ENCODE assay signal across 14 mouse cellular contexts in the genomic region with DNA sequence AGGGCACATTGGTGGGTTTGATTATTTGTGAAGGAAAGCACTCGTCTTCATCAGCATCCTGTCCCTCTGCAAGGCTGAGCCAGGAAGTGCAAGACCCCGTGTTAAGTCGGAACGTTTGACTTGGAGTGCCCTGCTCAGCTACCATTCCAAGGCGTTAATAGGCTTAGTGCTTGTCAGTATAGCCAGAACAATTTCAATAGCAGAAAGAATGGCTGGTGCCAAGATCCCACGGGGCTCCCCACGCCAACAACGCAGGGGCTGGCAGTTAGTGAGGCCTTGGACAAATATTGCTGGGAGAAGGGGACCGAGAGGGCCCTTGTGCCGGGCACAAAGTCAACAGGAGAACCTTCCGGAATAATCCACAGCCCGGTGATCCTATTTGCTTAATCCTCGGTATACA.
DNase-seq lines count a peak whose midpoint lies in the region; ATAC-seq and TF ChIP-seq lines count a peak whose summit lies in the region.
"Had no signal": no experiment of that assay in that cellular context is flagged by ENCODE, and none has a peak within 500 bp of the region (broad histone marks: within the 10 kb centered on the region; RNA-seq: fewer than 3 reads in every experiment).

No protein-coding gene starts in this region.

- no peak for TF ChIP-seq POLR2A in lung, adult 2 months (IDR thresholded peaks at IDR 0.05; ENCODE audit: borderline replicate concordance, extremely low read depth, low read depth, low read length)

- intact Hi-C loops in gastrocnemius, adult 2 months (cut with DNase I) = no loop called here

- H3K4me1 ChIP-seq in hindbrain, postnatal 0 days (ENCODE audit: insufficient read depth, low read length) = no peaks in the 10 kb centered on the region
- peaks cover 28% of the 10 kb centered on the region for H3K4me1 ChIP-seq in hindbrain, embryonic 13.5 days (replicated peaks)
- H3K4me1 ChIP-seq in lung, adult 2 months (ENCODE audit: control insufficient read depth, insufficient read depth, low read length) = no peaks in the 10 kb centered on the region
- peaks cover 10% of the 10 kb centered on the region; the same call in 1 of the 2 replicates for H3K4me1 ChIP-seq in midbrain, embryonic 15.5 days
- H3K4me1 ChIP-seq in liver, postnatal 0 days (ENCODE audit: insufficient read depth) = no peaks in the 10 kb centered on the region
- H3K4me1 ChIP-seq: embryonic facial prominence, embryonic 15.5 days; liver, embryonic 13.5 days had no signal

- no peaks in the 10 kb centered on the region for H3K36me3 ChIP-seq in hindbrain, postnatal 0 days (ENCODE audit: insufficient read depth, low read length)
- no peaks in the 10 kb centered on the region for H3K36me3 ChIP-seq in hindbrain, embryonic 13.5 days
- H3K36me3 ChIP-seq in midbrain, embryonic 15.5 days (replicated peaks) = no peaks in the 10 kb centered on the region
- no peaks in the 10 kb centered on the region for H3K36me3 ChIP-seq in liver, postnatal 0 days (replicated peaks; ENCODE audit: insufficient read depth, low read length)
- H3K36me3 ChIP-seq: embryonic facial prominence, embryonic 15.5 days; liver, embryonic 13.5 days; neural tube, embryonic 13.5 days had no signal

- no peak for TF ChIP-seq EP300 in liver, postnatal 0 days (IDR thresholded peaks at IDR 0.05; ENCODE audit: low read depth)

- H3K4me2 ChIP-seq in hindbrain, postnatal 0 days (ENCODE audit: low read depth, low read length) = no peak overlapping the region
- no peak overlapping the region for H3K4me2 ChIP-seq in hindbrain, embryonic 13.5 days
- H3K4me2 ChIP-seq in midbrain, embryonic 15.5 days = no peak overlapping the region
- H3K4me2 ChIP-seq in liver, postnatal 0 days (ENCODE audit: low read depth, low read length) = no peak overlapping the region
- H3K4me2 ChIP-seq: embryonic facial prominence, embryonic 15.5 days; liver, embryonic 13.5 days; neural tube, embryonic 13.5 days had no signal

- H3K27ac ChIP-seq in hindbrain, postnatal 0 days = no peak overlapping the region
- H3K27ac ChIP-seq in hindbrain, embryonic 13.5 days = no peak overlapping the region
- peak overlapping the region; percentile 18; the same call in 1 of the 2 replicates for H3K27ac ChIP-seq in midbrain, embryonic 15.5 days
- H3K27ac ChIP-seq in gastrocnemius, adult 2 months = no peak overlapping the region
- H3K27ac ChIP-seq in liver, postnatal 0 days (ENCODE audit: low read depth) = no peak overlapping the region
- H3K27ac ChIP-seq: embryonic facial prominence, embryonic 15.5 days; kidney, postnatal 0 days; liver, embryonic 13.5 days had no signal

- ATAC-seq in hindbrain, postnatal 0 days = peak; percentile 58
- no peak for ATAC-seq in hindbrain, embryonic 13.5 days (ENCODE audit: low FRiP score)
- peak; percentile 50; the same call in 1 of the 2 replicates for ATAC-seq in midbrain, embryonic 15.5 days (replicated peaks)
- ATAC-seq in liver, postnatal 0 days = no peak
- ATAC-seq: CD4-positive, CD25-positive, alpha-beta regulatory T cell, adult 4 months had no signal

- TF ChIP-seq CTCF in hindbrain, postnatal 0 days (IDR thresholded peaks at IDR 0.05; ENCODE audit: low read depth) = no peak
- no peak for TF ChIP-seq CTCF in lung, adult 2 months (IDR thresholded peaks at IDR 0.05; ENCODE audit: insufficient read depth, low read length)
- no peak for TF ChIP-seq CTCF in gastrocnemius, adult 2 months (IDR thresholded peaks at IDR 0.05)
- no peak for TF ChIP-seq CTCF in liver, postnatal 0 days (IDR thresholded peaks at IDR 0.05; ENCODE audit: low read depth)

- no peaks in the 10 kb centered on the region for H3K9me3 ChIP-seq in hindbrain, postnatal 0 days (ENCODE audit: low read length)
- H3K9me3 ChIP-seq in hindbrain, embryonic 13.5 days = no peaks in the 10 kb centered on the region
- H3K9me3 ChIP-seq in midbrain, embryonic 15.5 days = no peaks in the 10 kb centered on the region
- H3K9me3 ChIP-seq in liver, postnatal 0 days (ENCODE audit: low read length) = no peaks in the 10 kb centered on the region
- H3K9me3 ChIP-seq: embryonic facial prominence, embryonic 15.5 days; neural tube, embryonic 13.5 days had no signal

- WGBS in hindbrain, postnatal 0 days = 32% methylated on average over 13 of the region's 13 CpGs
- 51% methylated on average over 13 of the region's 13 CpGs for WGBS in hindbrain, embryonic 13.5 days
- 48% methylated on average over 13 of the region's 13 CpGs for WGBS in lung, adult 2 months
- 14% methylated on average over 13 of the region's 13 CpGs for WGBS in midbrain, embryonic 15.5 days
- 47% methylated on average over 13 of the region's 13 CpGs for WGBS in liver, postnatal 0 days (ENCODE audit: insufficient replicate concordance)

- peak; percentile 64 for DNase-seq in hindbrain, postnatal 0 days (ENCODE audit: low spot score)
- peak; percentile 22 for DNase-seq in lung, adult 2 months
- DNase-seq in lung, postnatal 10 days = peak; percentile 55
- no peak for DNase-seq in gastrocnemius, adult 2 months
- DNase-seq in liver, postnatal 0 days = no peak
- DNase-seq: cerebellum, adult 11 months; heart, adult 11 months; liver, embryonic 13.5 days had no signal

- H3K27me3 ChIP-seq in hindbrain, postnatal 0 days (ENCODE audit: insufficient read depth, low read length) = no peaks in the 10 kb centered on the region
- H3K27me3 ChIP-seq in hindbrain, embryonic 13.5 days = no peaks in the 10 kb centered on the region
- 0 out of 2 replicates have a peak, but pooled peaks cover 7% of the 10 kb centered on the region for H3K27me3 ChIP-seq in midbrain, embryonic 15.5 days (replicated peaks)
- H3K27me3 ChIP-seq in liver, postnatal 0 days (ENCODE audit: insufficient read depth, low read length) = no peaks in the 10 kb centered on the region
- H3K27me3 ChIP-seq: embryonic facial prominence, embryonic 15.5 days; liver, embryonic 13.5 days; neural tube, embryonic 13.5 days had no signal

- H3K9ac ChIP-seq in hindbrain, postnatal 0 days (replicated peaks; ENCODE audit: low read length) = no peak overlapping the region
- no peak overlapping the region for H3K9ac ChIP-seq in hindbrain, embryonic 13.5 days
- H3K9ac ChIP-seq in midbrain, embryonic 15.5 days = no peak overlapping the region
- H3K9ac ChIP-seq in liver, postnatal 0 days (replicated peaks) = no peak overlapping the region
- H3K9ac ChIP-seq: embryonic facial prominence, embryonic 15.5 days; liver, embryonic 13.5 days; neural tube, embryonic 13.5 days had no signal

- H3K4me3 ChIP-seq in hindbrain, postnatal 0 days (ENCODE audit: low read length) = no peak overlapping the region
- H3K4me3 ChIP-seq in hindbrain, embryonic 13.5 days = no peak overlapping the region
- no peak overlapping the region for H3K4me3 ChIP-seq in lung, adult 2 months (replicated peaks; ENCODE audit: extremely low read depth, low read depth, low read length)
- no peak overlapping the region for H3K4me3 ChIP-seq in midbrain, embryonic 15.5 days
- H3K4me3 ChIP-seq in gastrocnemius, adult 2 months = no peak overlapping the region
- H3K4me3 ChIP-seq in liver, postnatal 0 days (ENCODE audit: low read depth, low read length) = no peak overlapping the region
- H3K4me3 ChIP-seq: embryonic facial prominence, embryonic 15.5 days; liver, embryonic 13.5 days; neural tube, embryonic 13.5 days had no signal

Comparison
In these comparisons a context has a peak if more than half of its experiments do, and no peak if none do; other contexts are left out.
1. ATAC-seq: peak in hindbrain, postnatal 0 days (single experiment) and midbrain, embryonic 15.5 days (single experiment); none in hindbrain, embryonic 13.5 days (single experiment) and liver, postnatal 0 days (single experiment).
2. DNase-seq: peak in hindbrain, postnatal 0 days (single experiment), lung, adult 2 months (single experiment) and lung, postnatal 10 days (single experiment); none in gastrocnemius, adult 2 months (single experiment) and liver, postnatal 0 days (single experiment).